Mouse (Mus musculus) E14TG2a.4 (cell line): ENCODE measurements at regions not wholly inside any gene's neighbourhood (a gene's known extent, or its start where the extent isn't known, plus 50 kb on each side); places are given as distances from the start of the nearest gene placed in this dataset.
"Not testable (repeated sequence)": the region's sequence is repeated elsewhere in the genome, so short reads cannot be mapped to it uniquely, and the experiment has no call there.

Source experiments
- CTCF ChIP-seq: conservative IDR thresholded peaks from 2 replicates; pipeline ENCODE4 v1.5.1; 2014; ENCODE audit warnings: low read length
- POU5F1 ChIP-seq: IDR thresholded peaks from 2 replicates; pipeline ENCODE4 v1.6.1; 2014; ENCODE audit warnings: low read length, borderline replicate concordance

- TF ChIP-seq CTCF, POU5F1: not testable (repeated sequence)
Observed at GRCm38 (mm10) chr16:50943581-50943980, 352.6 kb upstream of the Ccdc54 start.
